Mouse (Mus musculus) hindbrain, postnatal 0 days (tissue): ENCODE results near the gene Dab2ip. TPM values are rescaled to one million over a fixed set of nuclear protein-coding genes. Genes with fewer than 3 reads are reported as not detected.

Experiments
- ATAC-seq: fragments of 200-750 bp; cut with Nextera tagmentation; 2 replicates; pipeline ENCODE4 v1.8.0; 2017; ENCODE audit warnings: mild to moderate bottlenecking, moderate TSS enrichment, moderate library complexity
- DNase-seq: peaks from one replicate; pipeline ENCODE4 v3.0.0-alpha.2; 2015; ENCODE audit warnings: low spot score
- H3K27ac ChIP-seq: fragments of 300-500 bp; sonication (generic); 2 replicates; pipeline ENCODE4 v1.5.1; 2014; ENCODE audit warnings: mild to moderate bottlenecking
- H3K27me3 ChIP-seq: fragments of 300-500 bp; sonication (generic); 2 replicates; pipeline ENCODE4 v1.6.1; 2014; ENCODE audit warnings: low read length, mixed read lengths; ENCODE audit not compliant: insufficient read depth
- H3K36me3 ChIP-seq: fragments of 300-500 bp; sonication (generic); 2 replicates; pipeline ENCODE4 v1.6.1; 2014; ENCODE audit warnings: low read length, mixed read lengths; ENCODE audit not compliant: insufficient read depth
- H3K4me1 ChIP-seq: fragments of 300-500 bp; sonication (generic); 2 replicates; pipeline ENCODE4 v1.6.1; 2014; ENCODE audit warnings: antibody characterized with exemption, low read length, mixed read lengths; ENCODE audit not compliant: insufficient read depth
- H3K4me2 ChIP-seq: fragments of 300-500 bp; sonication (generic); 2 replicates; pipeline ENCODE4 v1.6.1; 2014; ENCODE audit warnings: low read depth, mild to moderate bottlenecking, low read length, moderate library complexity, mixed read lengths
- H3K4me3 ChIP-seq: fragments of 300-500 bp; sonication (generic); 2 replicates; pipeline ENCODE4 v1.5.1; 2014; ENCODE audit warnings: low read length
- H3K9ac ChIP-seq: fragments of 300-500 bp; sonication (generic); replicated peaks from 2 replicates; pipeline ENCODE4 v1.6.1; 2014; ENCODE audit warnings: mild to moderate bottlenecking, low read length, moderate library complexity, mixed read lengths
- H3K9me3 ChIP-seq: fragments of 300-500 bp; sonication (generic); 2 replicates; pipeline ENCODE4 v1.6.1; 2016; ENCODE audit warnings: low read length, mixed read lengths
- CTCF ChIP-seq: IDR thresholded peaks from 2 replicates; pipeline ENCODE4 v1.5.1; 2016; ENCODE audit warnings: antibody characterized with exemption, control low read depth, low read depth
- WGBS: fragments of 180-500 bp; shearing (Covaris S2); extraction: QIAGEN DNeasy Blood & Tissue Kit; methylation state at CpG from one replicate; pipeline ENCODE4 v1.1.7; 2014; 5-methylcytosine and 5-hydroxymethylcytosine counted together
- polyA plus RNA-seq: library from polyadenylated mRNA; unstranded; fragments of >200 nt; fragmentation: Nextera tagmentation; extraction: Ambion mirVana; gene quantifications from 2 replicates; pipeline ENCODE4 v1.2.1, GENCODE M21; 2015
- total RNA-seq: library from RNA; depleted of rRNA; stranded (reverse); fragments of >200 nt; gene quantifications from 2 replicates; pipeline ENCODE4 v1.2.3, GENCODE M21; 2014

The Dab2ip gene
- total and polyA plus RNA-seq, 2 experiments from 2014 or later, result 64.5 to 161 TPM

GRCm38 (mm10) chr2:35760352-35760751, 202.3 kb downstream of the Dab2ip start:
- 51% methylated on average over 8 of the region's 8 CpGs for WGBS
- no peak for DNase-seq

GRCm38 (mm10) chr2:35760867-35761266, 202.8 kb downstream of the Dab2ip start:
- ATAC-seq, result no peak
- H3K9ac ChIP-seq, result no peak overlapping the region
- no peaks in the 10 kb centered on the region for H3K36me3 ChIP-seq
- H3K9me3 ChIP-seq, result no peaks in the 10 kb centered on the region
- no peak for DNase-seq
- H3K4me2 ChIP-seq, result no peak overlapping the region
- no peak overlapping the region for H3K4me3 ChIP-seq
- no peaks in the 10 kb centered on the region for H3K4me1 ChIP-seq
- H3K27ac ChIP-seq, result no peak overlapping the region
- H3K27me3 ChIP-seq, result no peaks in the 10 kb centered on the region
- no peak for TF ChIP-seq CTCF

More at GRCm38 (mm10) chr2:35760352-35760751, 202.3 kb downstream of the Dab2ip start:
- H3K27me3 ChIP-seq, result no peaks in the 10 kb centered on the region
- H3K4me1 ChIP-seq, result no peaks in the 10 kb centered on the region
- no peak overlapping the region for H3K4me3 ChIP-seq
- no peaks in the 10 kb centered on the region for H3K9me3 ChIP-seq
- 0 out of 2 replicates have a peak, but pooled peaks have one; percentile 16 for ATAC-seq
- TF ChIP-seq CTCF, result no peak
- H3K9ac ChIP-seq, result no peak overlapping the region
- no peak overlapping the region for H3K4me2 ChIP-seq
- no peak overlapping the region for H3K27ac ChIP-seq
- H3K36me3 ChIP-seq, result no peaks in the 10 kb centered on the region

GRCm38 (mm10) chr2:35761458-35761857, 203.4 kb downstream of the Dab2ip start:
- Histone ChIP-seq H3K4me1 (no peaks in the 10 kb centered on the region), H3K4me2 (no peak overlapping the region), H3K4me3 (no peak overlapping the region), H3K27ac (no peak overlapping the region), H3K9ac (no peak overlapping the region), H3K27me3 (no peaks in the 10 kb centered on the region), H3K9me3 (no peaks in the 10 kb centered on the region), H3K36me3 (no peaks in the 10 kb centered on the region)
- DNase-seq, result no peak
- ATAC-seq, result no peak
- no peak for TF ChIP-seq CTCF
- WGBS, result 83% methylated on average over 5 of the region's 5 CpGs

GRCm38 (mm10) chr2:35763818-35764217, 205.8 kb downstream of the Dab2ip start:
- 90% methylated on average over 7 of the region's 7 CpGs for WGBS
- Histone ChIP-seq H3K9me3 (no peaks in the 10 kb centered on the region), H3K4me1 (no peaks in the 10 kb centered on the region), H3K4me2 (no peak overlapping the region), H3K9ac (no peak overlapping the region), H3K27ac (no peak overlapping the region), H3K4me3 (no peak overlapping the region), H3K36me3 (no peaks in the 10 kb centered on the region), H3K27me3 (no peaks in the 10 kb centered on the region)
- no peak for ATAC-seq
- DNase-seq, result no peak
- no peak for TF ChIP-seq CTCF

- Histone ChIP-seq H3K4me1 (no peaks in the 10 kb centered on the region), H3K9me3 (no peaks in the 10 kb centered on the region), H3K4me3 (no peak overlapping the region), H3K9ac (no peak overlapping the region), H3K4me2 (no peak overlapping the region), H3K27ac (no peak overlapping the region), H3K27me3 (no peaks in the 10 kb centered on the region), H3K36me3 (no peaks in the 10 kb centered on the region)
- ATAC-seq (no peak), DNase-seq (no peak)
- 80% methylated on average over 8 of the region's 8 CpGs for WGBS
- TF ChIP-seq CTCF, result no peak
These were observed 206.3 kb downstream of the Dab2ip start for GRCm38 (mm10) chr2:35764328-35764727.

GRCm38 (mm10) chr2:35767834-35768537, 209.9 kb downstream of the Dab2ip start:
- Histone ChIP-seq H3K4me2 (no peak overlapping the region), H3K36me3 (no peaks in the 10 kb centered on the region), H3K4me3 (no peak overlapping the region), H3K9me3 (no peaks in the 10 kb centered on the region), H3K27me3 (no peaks in the 10 kb centered on the region), H3K4me1 (no peaks in the 10 kb centered on the region), H3K27ac (no peak overlapping the region), H3K9ac (no peak overlapping the region)
- no peak for TF ChIP-seq CTCF
- DNase-seq, result no peak
- WGBS, result 40% methylated on average over 14 of the region's 14 CpGs
- ATAC-seq, result peak; percentile 30; the same call in 1 of the 2 replicates

GRCm38 (mm10) chr2:35768538-35769238, 210.6 kb downstream of the Dab2ip start:
- peak; percentile 24; the same call in 1 of the 2 replicates for ATAC-seq
- WGBS, result 55% methylated on average over 4 of the region's 4 CpGs
- no peak overlapping the region for H3K27ac ChIP-seq

More at GRCm38 (mm10) chr2:35768538-35769238, 210.6 kb downstream of the Dab2ip start:
- Histone ChIP-seq H3K4me1 (no peaks in the 10 kb centered on the region), H3K27me3 (no peaks in the 10 kb centered on the region), H3K36me3 (no peaks in the 10 kb centered on the region), H3K9ac (no peak overlapping the region), H3K9me3 (no peaks in the 10 kb centered on the region), H3K4me2 (no peak overlapping the region), H3K4me3 (no peak overlapping the region)
- DNase-seq, result no peak
- no peak for TF ChIP-seq CTCF
